Mouse (Mus musculus) spleen, postnatal 10 days (tissue): Measurements from ENCODE around the gene Ell3.

Source experiments
- DNase-seq, 2 experiments: peaks; one replicate each; pipeline ENCODE4 v3.0.0; 2021 to 2022; ENCODE audit warnings: low spot score in 2 of 2

Ell3 gene

GRCm38 (mm10) chr2:121448136-121448535, 4.1 kb upstream of the Ell3 start:
- peak in 1 of 2 experiments; percentile 46 for DNase-seq

DNA sequence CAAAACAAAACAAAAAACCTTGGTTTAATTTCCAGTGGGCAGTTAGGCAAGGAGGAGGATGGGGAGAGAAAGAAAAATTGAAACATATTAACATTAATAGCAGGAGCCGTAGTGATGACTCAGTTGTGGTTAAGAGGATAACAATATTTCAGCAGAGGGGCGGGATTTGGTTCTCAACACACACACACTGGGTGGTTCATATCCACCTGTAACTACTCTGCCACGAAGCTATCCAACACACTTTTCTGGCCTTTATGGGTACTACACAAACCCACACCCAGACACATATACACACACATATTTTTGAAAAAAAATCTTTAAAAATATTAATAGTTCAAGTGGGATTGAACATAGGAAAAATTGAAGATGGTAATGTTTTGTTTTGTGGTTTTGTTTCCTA, 2.9 kb upstream of the Ell3 start:
- DNase-seq: no peak

- DNase-seq: no peak
These were observed 2.4 kb upstream of the Ell3 start for GRCm38 (mm10) chr2:121446506-121446905.

- no peak for DNase-seq
These were observed 1.0 kb upstream of the Ell3 start for GRCm38 (mm10) chr2:121445117-121445516.

DNA sequence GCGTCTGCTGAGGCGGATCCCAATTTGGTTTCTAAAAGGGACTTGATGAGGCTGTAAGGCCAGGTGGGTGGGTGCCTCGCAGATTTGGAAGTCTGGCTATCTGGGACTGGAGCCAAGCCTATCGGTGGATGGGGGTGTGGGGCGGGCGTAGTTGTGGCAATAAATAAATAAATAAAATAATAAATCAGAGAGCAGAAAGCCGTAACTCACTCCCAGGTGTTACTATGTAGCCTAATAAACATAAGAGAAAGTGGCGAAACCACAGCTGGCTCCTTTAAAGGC, 1.1 kb downstream of the Ell3 start:
- peak in 1 of 2 experiments; percentile 33 for DNase-seq

GRCm38 (mm10) chr2:121442259-121443067, 1.6 kb downstream of the Ell3 start:
- peak; percentile 76 to 86 for DNase-seq

- peak in 1 of 2 experiments; percentile 75 for DNase-seq
These were observed 2.3 kb downstream of the Ell3 start for GRCm38 (mm10) chr2:121441800-121442199.

DNA sequence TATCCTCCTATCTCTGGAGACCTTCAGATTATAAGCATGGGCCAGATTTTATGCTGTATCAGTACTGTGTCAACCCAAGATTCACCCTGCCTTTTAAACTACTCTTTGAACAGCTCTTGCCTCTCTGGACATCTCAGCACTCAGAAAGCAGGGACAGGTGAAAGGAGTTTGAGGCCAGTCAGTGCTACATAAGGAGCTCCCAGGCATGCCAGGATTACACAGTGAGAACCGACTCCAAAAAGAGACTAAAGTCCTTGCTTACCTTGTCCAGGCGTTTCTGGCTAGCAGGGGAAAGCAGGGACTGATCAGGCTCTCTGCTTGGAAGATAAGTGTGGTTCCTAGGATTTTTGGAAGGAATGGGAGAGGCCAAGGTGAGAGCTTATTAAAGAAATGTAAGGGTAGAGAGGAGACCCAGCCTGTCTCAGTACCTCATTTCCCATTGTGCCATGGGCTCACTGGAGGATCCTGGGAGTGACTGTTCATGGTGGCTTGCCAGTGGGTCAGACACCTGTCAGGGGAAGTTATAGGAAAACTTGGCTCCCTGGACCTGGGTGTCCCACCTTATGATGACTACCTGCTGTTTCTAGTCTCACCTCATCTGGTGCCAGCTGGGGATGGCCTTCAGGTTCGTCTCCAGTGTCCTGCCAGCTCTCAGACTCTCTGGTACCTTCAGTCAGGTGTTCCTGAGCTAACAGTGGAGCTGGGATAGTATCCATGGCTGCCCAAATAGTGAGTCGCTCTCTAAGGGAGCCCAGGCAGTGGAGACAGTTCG, 3.1 kb downstream of the Ell3 start:
- no peak for DNase-seq

DNA sequence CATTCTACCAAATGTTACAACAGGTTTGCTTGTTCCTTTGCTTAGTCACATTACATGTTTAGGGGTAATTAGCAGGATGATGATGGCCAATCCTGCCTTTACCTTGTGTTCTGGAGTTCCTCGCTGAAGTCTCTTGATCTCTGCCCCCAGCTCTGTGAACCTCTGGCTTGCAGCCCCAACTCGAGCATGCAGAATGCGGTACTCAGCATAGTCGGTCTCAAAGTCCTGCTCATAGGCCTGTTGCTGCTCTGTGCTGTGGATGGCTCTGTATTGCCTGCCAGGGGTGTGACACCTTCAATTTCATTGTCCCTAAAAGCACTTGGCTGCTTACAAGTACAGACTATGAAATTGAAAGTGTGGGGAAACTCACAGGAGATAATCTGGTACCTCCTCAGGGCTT, 4.3 kb downstream of the Ell3 start:
- DNase-seq: no peak

GRCm38 (mm10) chr2:121434854-121435253, 9.2 kb downstream of the Ell3 start:
- no peak for DNase-seq

DNA sequence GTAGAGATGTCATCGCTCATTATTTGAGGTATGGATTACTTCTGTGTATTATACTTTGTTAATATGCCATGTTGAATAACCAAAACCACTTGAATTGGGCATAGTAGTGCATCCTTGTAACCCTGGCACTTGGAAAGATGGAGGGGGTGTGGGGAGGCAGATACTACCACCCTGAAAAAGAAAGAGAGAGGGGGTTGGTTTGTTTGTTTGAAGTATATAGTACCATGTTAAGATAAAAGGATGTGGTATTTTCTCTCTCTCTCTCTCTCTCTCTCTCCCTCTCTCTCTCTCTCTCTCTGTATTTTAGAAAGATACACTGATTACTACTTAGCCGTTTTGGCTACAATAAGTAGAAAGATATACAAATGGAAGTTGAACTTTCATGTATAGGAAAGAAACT, 18.2 kb downstream of the Ell3 start:
- DNase-seq: no peak

GRCm38 (mm10) chr2:121423166-121423565, 20.9 kb downstream of the Ell3 start:
- DNase-seq: no peak

- no peak for DNase-seq
These were observed 25.6 kb downstream of the Ell3 start for GRCm38 (mm10) chr2:121418476-121418875.

- DNase-seq: no peak
These were observed 27.7 kb downstream of the Ell3 start for GRCm38 (mm10) chr2:121416356-121416755.

- DNase-seq: no peak
These were observed 28.5 kb downstream of the Ell3 start for GRCm38 (mm10) chr2:121415591-121415990.

DNA sequence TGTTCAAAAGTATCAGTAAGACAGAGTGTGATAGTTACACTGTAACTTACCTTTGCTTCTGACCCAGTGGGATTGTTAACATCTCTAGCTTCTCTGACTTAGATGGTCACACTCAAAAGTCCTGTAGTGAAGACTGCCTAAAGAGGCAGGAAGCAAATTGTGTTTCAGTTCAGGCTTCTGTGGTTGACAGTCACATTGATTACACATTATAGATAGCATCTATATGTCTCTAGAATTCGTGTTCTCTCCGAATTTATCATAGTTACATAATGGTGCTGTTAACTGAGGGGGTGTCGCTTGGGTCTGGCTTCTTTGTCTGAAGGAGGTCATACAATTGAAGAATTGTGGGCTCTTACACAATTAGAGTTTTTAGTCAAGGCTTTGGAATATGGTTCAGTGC, 29.0 kb downstream of the Ell3 start:
- DNase-seq: no peak

- no peak for DNase-seq
These were observed 29.9 kb downstream of the Ell3 start for GRCm38 (mm10) chr2:121414139-121414685.

DNA sequence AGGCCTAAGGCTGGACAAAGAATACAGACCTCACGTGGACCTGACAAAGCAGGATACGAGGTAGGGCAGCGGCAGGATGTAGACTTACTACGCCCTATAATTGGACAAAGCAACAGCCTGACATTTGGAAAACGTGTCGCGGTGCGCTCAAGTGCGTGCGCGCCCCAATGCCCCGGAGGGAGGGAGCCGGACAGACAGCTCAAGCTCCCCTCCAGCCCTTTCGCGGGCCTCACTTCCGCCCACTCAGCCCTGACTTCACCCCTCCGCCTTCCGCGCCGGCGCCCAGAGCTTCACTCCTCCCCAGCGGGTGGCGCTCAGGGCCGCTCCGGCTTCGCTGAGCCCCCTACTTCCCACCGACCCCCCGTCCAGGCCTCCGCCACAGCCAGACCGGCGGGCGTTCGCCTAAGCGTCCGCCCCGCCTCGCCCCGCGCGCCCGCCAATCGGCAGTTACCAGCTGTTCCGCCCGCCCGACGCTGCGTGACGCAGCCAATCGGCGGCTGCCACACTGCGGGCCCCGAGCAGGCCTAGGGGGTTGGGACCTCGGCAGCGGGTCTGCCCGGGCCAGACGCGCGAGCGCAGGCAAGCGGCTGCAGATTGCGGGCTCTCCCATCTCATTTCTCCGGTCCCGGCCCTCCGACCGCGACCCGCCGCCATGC, 30.6 kb downstream of the Ell3 start, which contains the start of the genes Pdia3 and Catsper2:
TSS of gene Pdia3 (plus strand) at position 389 of the 656 bp plus-strand sequence.
TSS of gene Catsper2 (minus strand) at position 406 of the 656 bp plus-strand sequence.
- DNase-seq: peak; percentile 94 to 95

DNA sequence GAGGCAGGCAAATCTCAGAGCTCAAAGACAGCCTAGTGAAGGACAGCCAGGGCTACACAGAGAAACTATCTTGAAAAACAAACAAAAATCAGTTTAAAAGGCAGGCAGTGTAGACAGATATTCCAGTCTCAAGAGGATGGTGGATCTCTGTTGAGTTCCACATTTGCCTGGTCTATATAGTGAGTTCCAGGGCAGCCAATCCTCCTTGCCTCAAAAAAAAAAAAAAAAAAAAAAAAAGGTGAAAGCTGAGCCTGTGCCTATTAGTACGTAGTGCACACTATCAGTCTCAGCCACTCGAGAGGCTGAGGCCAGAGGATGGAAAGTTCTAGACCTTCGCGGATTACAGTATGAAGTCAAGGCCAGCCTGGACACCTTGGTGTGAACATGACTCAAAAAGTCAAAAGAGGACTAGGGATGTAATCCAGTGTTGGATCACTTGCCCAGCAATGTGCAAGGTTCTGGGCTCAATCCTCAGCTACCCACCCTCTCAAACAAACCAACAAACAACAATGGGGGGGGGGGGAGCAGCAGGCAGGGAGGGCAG, 31.2 kb downstream of the Ell3 start:
- DNase-seq: peak in 1 of 2 experiments; percentile 36

DNA sequence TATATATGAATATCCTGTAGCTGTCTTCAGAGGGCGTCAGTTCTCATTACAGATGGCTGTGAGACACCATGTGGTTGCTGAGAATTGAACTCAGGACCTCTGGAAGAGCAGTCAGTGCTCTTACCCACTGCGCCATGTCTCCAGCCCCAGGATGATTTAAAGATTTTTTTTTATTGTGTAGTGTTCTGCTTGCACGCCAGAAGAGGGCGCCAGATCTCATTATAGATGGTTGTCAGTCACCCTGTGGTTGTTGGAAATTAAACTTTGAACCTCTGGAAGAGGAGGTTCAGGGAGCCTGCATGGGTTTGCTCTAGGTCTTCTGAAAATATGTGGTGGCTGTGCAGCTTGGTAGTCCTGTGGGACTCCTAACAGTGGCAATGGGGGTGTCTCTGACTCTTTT, 35.9 kb downstream of the Ell3 start:
- DNase-seq: peak; percentile 57 to 82

GRCm38 (mm10) chr2:121403296-121403695, 40.8 kb downstream of the Ell3 start:
- no peak for DNase-seq

DNA sequence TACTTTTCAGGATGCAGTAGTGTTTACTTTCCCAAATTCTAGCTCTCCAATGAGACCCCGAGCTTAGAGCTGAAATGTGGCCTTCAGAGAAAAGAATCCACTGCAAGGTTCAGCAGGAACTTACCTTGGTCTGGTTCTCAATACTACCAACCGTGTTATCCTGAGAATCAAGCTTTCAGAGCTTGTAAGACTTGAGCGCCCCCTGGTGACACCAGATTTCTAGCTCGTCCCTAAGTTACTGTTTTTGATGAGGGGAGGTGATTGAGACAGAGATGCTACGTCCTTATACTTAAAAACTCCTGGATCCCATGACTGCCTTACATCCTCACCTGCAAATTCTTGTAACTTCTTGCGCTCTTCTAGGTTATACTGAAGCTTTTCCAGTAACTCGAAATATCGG, 47.5 kb downstream of the Ell3 start:
- peak; percentile 75 to 90 for DNase-seq
